Mouse (Mus musculus) frontal cortex, postnatal 36 days (tissue): ENCODE results near the gene 1700015F17Rik.

Experiments used
- DNase-seq, 2 experiments: peaks; one replicate each; pipeline ENCODE4 v3.0.0; 2022; ENCODE audit warnings: low spot score in 2 of 2

1700015F17Rik gene

DNA sequence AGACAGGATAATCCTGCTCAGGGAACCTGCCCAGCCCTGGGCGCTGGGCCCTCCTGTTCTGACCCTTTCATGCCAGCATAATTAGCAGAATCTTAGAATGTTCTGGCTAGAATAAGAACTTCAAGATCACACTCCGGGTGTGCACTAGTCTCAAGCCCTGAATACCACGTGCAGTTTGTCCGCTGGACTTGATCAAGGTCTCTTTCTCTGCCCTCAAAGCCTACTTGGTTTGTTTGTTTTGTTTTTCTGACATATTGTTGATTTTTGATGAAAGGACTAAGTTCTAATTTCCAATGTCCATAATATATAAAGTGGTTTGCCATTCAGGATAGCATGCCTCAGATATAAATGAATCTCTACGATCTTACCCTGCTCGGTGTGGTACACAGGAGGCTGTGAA lies at the start of gene 1700015F17Rik:
Gene 1700015F17Rik (minus strand): TSS at position 101 of the 400 bp plus-strand sequence.
- no peak for DNase-seq

DNA sequence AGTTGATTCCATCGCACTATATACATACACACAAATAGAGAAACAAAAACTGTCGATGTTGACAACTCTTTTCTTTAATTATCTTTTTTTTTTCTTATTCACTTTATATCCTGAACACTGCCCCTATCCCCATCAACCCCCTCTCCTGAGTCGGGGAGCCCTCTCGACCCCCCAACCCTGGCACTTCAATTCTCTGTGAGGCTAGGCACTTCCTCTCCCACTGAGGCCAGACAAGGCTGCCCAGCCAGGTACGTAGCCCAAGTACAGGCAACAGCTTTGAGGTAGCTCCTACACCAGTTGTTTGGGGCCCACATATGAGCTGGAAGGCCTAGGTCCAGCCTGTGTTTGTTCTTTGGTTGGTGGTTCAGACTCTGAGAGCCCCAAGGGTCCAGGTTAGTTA lies 36.5 kb upstream of the 1700015F17Rik start:
- DNase-seq, result no peak

DNA sequence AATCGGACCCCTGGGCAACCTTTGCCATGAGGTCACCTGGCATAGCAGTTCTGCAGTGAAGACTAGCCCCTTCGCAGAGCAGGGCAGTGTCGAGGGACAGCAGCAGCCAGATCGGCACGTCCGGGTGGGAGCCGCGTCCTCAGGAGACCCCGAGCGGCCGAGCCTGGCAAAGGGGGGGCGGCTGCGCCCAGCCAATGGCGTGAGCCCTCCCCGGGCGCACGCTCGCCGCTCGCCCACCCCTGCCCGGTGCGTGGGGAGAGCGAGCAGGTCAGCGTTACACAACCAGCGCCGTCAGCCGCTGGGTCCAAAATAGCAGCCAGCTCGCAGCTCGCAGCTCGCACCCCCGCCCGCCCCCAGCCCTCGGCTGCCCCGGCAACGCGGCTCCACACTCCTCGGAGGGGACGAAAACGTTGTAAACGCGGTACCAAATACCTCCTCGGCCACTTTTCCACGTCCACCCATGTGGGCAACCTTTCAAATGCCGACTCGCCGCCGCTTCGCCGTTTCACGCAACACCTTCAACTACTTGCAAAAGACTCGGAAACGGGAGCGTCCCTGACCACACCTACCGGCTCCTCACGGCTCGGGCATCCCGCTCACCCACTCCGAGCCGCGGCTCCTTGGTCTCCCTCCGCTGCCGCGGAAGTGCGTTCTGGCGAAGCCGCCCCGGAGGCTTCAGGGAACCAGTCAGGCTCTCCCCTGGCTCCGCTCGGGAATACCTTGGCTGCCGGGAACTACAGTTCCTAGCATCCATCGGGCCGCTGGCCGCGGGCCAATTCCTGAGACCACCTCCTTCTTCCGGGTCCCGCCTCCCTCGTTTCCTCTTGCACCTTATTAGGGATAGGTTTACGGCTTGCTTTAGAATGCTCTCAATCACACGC lies 35.5 kb upstream of the 1700015F17Rik start, which contains the start of gene Cldn12:
Gene Cldn12 (minus strand): TSS at position 763 of the 881 bp plus-strand sequence.
- peak; percentile 94 to 97 for DNase-seq

GRCm38 (mm10) chr5:5511401-5511800 lies 32.5 kb upstream of the 1700015F17Rik start:
- DNase-seq, result no peak

- peak in 1 of 2 experiments; percentile 41 for DNase-seq
Observed at GRCm38 (mm10) chr5:5510989-5511388, 32.0 kb upstream of the 1700015F17Rik start.

- no peak for DNase-seq
Observed at GRCm38 (mm10) chr5:5510304-5510887, 31.5 kb upstream of the 1700015F17Rik start.

DNA sequence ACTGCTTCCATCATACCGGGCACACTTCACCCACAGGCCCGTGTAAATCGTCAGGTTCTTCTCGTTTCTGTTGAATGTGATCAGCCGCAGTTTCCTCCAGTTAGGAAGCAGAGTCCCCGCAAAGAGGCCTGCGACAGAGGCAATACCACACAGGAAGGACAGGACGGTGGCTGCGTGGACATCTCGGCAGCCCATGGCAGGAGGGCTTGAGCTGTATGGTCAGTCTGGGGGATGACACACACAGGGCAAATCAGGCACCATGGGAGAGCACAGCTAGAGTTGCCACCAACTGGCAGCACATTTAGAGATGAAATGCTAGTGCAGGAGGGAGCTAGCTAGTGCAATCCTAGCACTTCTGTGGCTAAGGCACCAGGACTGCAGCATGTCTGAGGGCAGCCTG lies 29.3 kb upstream of the 1700015F17Rik start:
- DNase-seq, result no peak

GRCm38 (mm10) chr5:5507701-5508225 lies 28.8 kb upstream of the 1700015F17Rik start:
- DNase-seq, result peak in 1 of 2 experiments; percentile 66

GRCm38 (mm10) chr5:5504456-5504855 lies 25.5 kb upstream of the 1700015F17Rik start:
- no peak for DNase-seq

DNA sequence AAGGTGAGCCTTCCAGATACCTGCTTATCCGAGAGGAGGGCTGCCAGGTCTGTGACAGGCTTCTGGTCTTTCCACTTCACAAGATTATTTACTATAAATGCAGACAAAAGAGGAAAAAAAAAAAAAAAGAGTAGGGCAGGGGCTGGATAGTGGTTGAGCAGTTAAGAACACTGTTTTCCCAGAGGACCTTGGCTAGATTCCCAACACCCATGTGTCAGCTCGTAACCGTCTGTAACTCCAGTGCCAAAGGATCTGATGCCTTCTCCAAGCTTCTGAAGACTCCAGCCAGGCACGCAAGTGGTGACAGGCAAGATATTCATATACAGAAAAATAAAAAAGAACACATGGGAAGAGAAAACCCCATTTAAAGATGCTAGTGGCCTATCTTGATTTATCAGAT lies 24.4 kb upstream of the 1700015F17Rik start:
- DNase-seq, result no peak

DNA sequence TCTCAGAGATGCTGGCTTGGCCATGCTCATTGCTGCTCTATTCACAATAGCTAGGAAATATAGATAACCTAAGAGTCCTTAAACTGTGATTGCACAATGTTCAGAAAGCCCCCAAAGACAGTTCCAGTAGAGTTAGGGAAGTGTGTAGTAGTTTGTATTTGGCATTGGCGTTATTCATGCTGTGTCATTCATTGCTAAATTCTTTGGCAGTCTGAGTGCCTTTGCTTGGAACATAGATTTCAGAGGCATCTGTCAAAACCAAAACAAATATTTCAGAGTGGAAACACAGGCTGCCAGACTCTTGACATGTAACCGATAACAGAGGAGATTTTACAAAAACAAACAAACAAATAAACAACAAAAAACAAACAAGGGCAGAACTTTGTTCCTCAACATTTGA lies 22.6 kb upstream of the 1700015F17Rik start:
- DNase-seq, result no peak

GRCm38 (mm10) chr5:5496393-5496792 lies 17.4 kb upstream of the 1700015F17Rik start:
- DNase-seq, result no peak

- DNase-seq, result no peak
Observed at GRCm38 (mm10) chr5:5495042-5495441, 16.1 kb upstream of the 1700015F17Rik start.

DNA sequence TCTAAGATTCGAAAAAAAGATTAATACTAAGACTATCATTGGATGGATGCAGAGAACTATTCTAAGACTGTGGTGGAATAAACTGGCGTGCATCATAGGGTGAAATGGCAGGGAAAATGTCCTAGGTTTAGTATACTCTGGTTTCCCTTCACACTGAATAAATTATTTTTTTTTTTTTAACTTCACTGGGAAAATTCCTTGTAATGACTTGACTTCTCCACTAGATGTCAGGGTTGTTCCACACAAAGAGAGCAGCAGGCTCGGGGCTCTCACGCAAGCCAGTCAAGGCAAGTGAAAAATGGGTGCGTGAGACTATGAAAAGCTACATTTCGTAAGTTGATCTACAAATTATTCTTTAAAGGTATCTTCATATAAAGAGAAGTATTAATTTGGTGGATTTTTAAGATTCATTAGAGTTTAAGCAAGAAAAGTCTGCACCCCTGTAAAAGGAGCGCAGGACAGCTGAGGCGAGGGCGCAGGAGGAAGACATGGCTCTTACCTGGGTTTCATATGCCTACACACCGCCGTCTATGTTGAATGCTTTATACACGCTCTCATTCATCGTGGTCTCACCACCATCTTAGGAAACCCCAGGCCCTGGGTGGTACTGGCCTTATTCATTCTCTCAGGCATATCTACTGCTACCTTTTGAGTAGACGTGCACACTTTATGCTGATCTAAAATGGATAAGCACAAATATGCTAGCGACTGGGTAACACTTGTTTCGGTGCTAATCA lies 15.5 kb upstream of the 1700015F17Rik start:
- DNase-seq, result peak in 1 of 2 experiments; percentile 28

- DNase-seq, result no peak
Observed at GRCm38 (mm10) chr5:5492163-5492562, 13.2 kb upstream of the 1700015F17Rik start.

GRCm38 (mm10) chr5:5486071-5486470 lies 7.1 kb upstream of the 1700015F17Rik start:
- no peak for DNase-seq

DNA sequence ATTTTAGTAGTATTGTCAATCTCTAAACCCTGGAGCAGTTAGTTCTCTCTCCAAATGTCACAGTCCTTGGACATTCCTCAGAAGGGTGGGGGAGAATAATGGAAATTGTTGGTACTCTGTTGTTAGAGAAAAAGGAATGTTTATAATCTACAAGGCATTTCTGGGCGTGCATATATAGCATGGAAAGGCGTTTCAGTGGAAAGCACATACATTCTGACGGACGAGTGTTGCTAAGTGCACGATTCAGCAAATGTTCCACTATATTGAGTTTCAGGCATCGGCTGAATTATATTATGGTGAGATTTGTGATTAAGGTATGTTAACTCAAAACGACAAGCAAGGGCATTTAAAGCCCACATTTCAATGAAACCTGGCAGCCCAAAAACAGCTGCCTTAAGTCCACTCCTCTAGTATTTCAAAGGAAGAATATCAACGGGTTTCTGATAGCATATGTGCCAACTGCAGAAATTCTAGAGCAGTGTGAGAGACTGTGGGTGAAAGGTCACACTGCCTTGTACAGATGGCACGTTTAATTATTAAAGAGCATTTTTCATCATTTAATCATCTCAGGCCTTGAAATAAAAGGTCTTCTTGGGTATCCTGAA lies 4.4 kb upstream of the 1700015F17Rik start:
- no peak for DNase-seq

- peak; percentile 9 to 28 for DNase-seq
Observed at GRCm38 (mm10) chr5:5481662-5482061, 2.7 kb upstream of the 1700015F17Rik start.

DNA sequence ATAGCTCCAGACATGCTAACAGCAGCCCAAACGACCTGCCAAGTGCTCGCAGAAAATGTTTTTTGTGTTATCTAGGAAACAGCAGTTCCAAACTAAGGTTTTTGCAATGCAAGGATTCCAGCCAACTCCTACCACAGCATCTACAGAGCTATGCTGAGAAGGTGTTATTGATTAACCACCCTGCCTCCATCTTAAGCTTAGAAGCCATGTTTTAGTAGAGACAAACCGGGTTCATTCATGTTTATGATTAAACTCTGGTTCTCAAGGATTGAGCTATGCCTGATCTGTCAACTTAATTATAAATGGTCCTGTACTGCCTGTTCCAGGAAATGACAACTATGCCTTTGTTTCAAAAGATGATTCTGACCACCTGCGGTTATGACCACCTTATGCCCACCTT lies 2.8 kb downstream of the 1700015F17Rik start:
- DNase-seq, result no peak

DNA sequence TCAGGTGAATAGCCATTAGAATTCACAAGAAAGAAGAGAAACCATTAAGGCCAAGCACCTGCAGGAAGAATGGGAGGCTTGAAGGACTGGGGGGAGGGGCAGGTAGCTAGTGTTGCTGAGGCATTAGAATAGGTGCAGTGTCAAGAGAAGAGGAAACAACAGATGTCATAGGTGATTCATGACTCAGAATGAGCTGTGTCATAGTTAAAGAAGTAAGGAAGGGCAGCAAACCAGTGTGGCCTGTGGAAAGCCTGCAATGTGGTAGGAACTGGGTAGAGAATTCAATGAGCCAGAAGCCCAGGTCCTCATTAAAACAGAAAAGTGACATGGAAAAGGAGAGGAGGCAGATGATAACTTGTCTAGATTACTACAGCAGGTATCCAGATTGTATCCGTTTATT lies 13.7 kb downstream of the 1700015F17Rik start:
- DNase-seq, result no peak

DNA sequence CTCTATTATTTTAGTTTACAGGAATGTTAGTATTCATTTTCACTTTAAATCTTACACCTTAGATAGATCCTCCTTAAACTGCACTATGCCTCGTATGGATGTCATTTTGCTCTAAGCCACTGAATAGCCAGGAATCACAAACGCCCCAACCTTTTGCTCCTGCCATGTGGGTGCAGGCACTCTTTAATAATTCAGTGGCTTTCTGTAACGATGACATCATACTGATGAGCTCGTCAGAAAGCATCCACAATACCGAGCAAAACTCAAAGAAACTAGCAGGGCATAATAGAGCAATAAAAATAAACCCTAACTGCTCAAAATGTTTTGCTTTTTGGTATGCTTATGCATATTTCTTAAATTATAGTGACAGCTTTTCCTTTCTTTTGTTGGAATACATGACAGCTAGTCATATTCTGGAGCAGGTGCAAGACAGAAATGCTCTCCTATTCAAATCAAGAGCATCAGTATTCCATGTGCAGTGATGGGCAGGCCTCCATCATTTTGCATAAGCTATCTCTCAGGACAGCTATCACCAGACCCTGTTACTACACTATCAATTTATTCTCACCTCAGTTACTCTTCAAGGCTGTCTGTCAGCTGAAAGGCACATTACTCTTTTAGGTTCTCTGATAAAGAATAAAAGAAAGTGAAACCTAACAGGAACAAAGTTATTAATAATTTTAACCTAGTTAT lies 47.1 kb downstream of the 1700015F17Rik start:
- no peak for DNase-seq
